Comparison of ENCODE assay signal across 17 mouse cellular contexts in the genomic region with DNA sequence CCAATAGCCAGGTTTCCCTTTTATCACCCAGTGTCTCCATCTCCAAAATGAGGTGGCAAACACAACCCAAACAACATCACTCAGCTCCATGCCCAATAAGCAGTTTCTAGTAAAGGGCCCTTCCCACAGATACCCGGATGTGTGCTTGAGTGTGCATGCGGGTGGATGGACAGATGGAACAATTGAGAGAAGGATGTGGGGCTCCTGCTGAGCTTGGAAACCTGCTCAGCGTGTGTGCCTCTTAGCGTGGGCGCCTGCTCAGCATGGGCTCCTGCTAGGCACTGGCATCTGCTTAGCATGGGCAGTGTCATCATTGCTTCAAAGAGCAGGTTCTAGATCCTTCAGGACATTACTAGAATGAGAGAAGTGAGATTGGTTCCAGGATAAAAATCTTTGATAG.
A peak's percentile ranks its signal among the peaks of the same experiment; 100 is the strongest.
DNase-seq lines count a peak whose midpoint lies in the region.
"Had no signal": no experiment of that assay in that cellular context is flagged by ENCODE, and none has a peak within 500 bp of the region (broad histone marks: within the 10 kb centered on the region; RNA-seq: fewer than 3 reads in every experiment).

No protein-coding gene starts in this region.

- intact Hi-C loops in heart, postnatal 36 days (cut with DNase I) = no loop called here

- DNase-seq in layer of hippocampus, adult 11-12 months (ENCODE audit: low spot score) = peak; percentile 21
- no peak for DNase-seq in layer of hippocampus, postnatal 10 days (ENCODE audit: low spot score in 2 of 2)
- peak; percentile 34 for DNase-seq in right cerebral cortex, adult 18-20 months
- DNase-seq in right cerebral cortex, postnatal 36 days (ENCODE audit: low spot score in 2 of 2) = no peak
- DNase-seq in layer of hippocampus, adult 8-10 months (ENCODE audit: low spot score in 2 of 2) = peak; percentile 24 to 26
- no peak for DNase-seq in heart, postnatal 36 days
- DNase-seq: adrenal gland, postnatal 10 days; adrenal gland, postnatal 36 days; B cell, adult 2 months; cerebellum, adult 11 months; cerebellum, adult 8-10 months; cerebellum, postnatal 10 days; cerebellum, postnatal 36 days; embryo, embryonic 11 days; gastrocnemius, adult 2 months; gastrocnemius, postnatal 14 days; heart, adult 11 months had no signal

Comparison
In these comparisons a context has a peak if more than half of its experiments do, and no peak if none do; other contexts are left out.
1. DNase-seq: peak in layer of hippocampus, adult 11-12 months (single experiment), right cerebral cortex, adult 18-20 months (single experiment) and layer of hippocampus, adult 8-10 months (2 of 2); none in layer of hippocampus, postnatal 10 days (0 of 2), right cerebral cortex, postnatal 36 days (0 of 2) and heart, postnatal 36 days (0 of 2).